Mouse (Mus musculus) CH12.LX (cell line): Measurements from ENCODE around the gene Mtr.

Source experiments
- CHD1 ChIP-seq: IDR thresholded peaks from 2 replicates; pipeline ENCODE4 v1.6.1; 2012; ENCODE audit warnings: low read depth, low read length, improper control_type of control experiment, inconsistent platforms
- CTCF ChIP-seq, 2 experiments: IDR thresholded peaks in 1 of 2; conservative IDR thresholded peaks in 1 of 2; 2 replicates each; pipeline ENCODE4 v1.5.1; 2011 to 2012; ENCODE audit warnings: low read depth in 2 of 2, low read length in 2 of 2, improper control_type of control experiment in 1 of 2, inconsistent platforms in 1 of 2, mild to moderate bottlenecking in 1 of 2, moderate library complexity in 1 of 2
- MYC ChIP-seq: IDR thresholded peaks from 2 replicates; pipeline ENCODE4 v1.6.1; 2011; ENCODE audit warnings: low read depth, mild to moderate bottlenecking, improper control_type of control experiment, low read length

DNA sequence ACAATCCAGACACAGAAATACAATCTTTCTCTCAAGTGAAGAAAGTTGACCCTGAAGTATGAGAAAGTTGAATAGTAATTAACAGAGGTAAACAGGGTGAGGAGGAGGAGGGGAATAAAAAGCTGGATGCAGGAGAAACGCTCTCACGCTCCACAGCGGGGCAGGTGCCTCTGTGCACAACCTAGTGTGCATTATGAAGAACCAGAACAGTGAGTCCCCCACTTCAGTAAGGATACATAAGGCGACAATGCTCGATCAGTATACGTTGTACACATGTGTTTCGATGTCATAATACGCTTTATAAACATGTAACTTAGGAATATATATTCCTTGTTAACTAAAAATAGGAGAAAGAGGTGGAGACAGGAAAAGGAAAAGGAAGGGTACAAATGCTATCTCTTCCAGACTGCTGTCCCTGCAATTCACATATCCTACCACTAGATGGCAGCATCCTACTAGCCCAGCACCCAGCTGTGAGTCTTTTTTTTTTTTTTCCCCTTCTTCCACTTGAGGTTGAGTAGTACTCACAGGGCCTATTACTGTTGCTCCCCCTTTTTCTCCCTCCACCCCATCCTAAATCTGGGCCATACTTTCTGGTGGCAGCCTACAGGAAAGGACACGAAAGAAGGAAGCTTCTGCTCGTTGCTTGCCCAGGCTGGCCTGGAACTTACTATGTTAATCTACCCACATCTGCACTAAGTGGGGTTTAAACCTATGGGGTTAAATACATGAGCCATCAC lies 47.7 kb downstream of the Mtr start:
- TF ChIP-seq MYC (no peak), CTCF (conservative IDR thresholded peaks at IDR 0.05 in 1 of 2, IDR thresholded peaks at IDR 0.05 in 1 of 2; ENCODE audit: low read depth in 2 of 2, low read length in 2 of 2) (peak; percentile 91 to 100), CHD1 (no peak)
